ENCODE assay signal across 8 mouse cellular contexts in the genomic region with DNA sequence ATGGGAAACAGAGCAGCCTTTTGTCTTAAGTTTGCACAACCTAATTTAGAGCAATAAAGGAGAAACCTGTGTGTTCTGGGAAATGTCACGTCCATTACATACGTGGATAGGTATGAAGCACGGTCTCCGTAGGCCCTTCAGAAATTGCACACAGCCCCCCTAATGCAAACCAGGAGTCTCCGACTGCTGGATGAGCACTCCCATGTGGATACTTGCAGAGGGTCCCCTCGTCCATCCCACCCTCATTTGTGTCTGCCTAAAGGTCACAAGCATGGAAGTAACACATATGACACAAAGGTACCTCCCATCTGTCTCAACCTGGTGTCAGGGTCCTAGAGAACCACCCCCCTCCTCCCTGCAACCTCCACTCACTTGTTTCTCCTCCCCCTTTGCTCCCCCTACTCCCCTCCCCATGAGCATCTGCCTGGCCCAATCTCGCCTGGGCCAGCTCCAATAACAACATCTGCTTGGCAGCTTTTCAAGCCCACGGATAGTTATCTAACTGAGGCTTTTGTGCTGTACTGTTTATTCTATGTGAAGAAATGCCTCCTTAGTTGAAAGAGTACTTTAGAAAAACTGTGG.
DNase-seq lines count a peak whose midpoint lies in the region; ATAC-seq lines count a peak whose summit lies in the region.

No protein-coding gene starts in this region.

- no peaks in the 10 kb centered on the region for H3K36me3 ChIP-seq in midbrain, embryonic 11.5 days (ENCODE audit: control insufficient read depth, insufficient read depth, low read length)
- no peaks in the 10 kb centered on the region for H3K36me3 ChIP-seq in midbrain, embryonic 10.5 days
- no peaks in the 10 kb centered on the region for H3K36me3 ChIP-seq in forebrain, embryonic 15.5 days
- H3K36me3 ChIP-seq in midbrain, embryonic 16.5 days (ENCODE audit: control insufficient read depth, insufficient read depth, low read length), result no peaks in the 10 kb centered on the region

- no peaks in the 10 kb centered on the region for H3K9me3 ChIP-seq in midbrain, embryonic 11.5 days (ENCODE audit: control insufficient read depth, low read length)
- no peaks in the 10 kb centered on the region for H3K9me3 ChIP-seq in midbrain, embryonic 10.5 days (replicated peaks)
- no peaks in the 10 kb centered on the region for H3K9me3 ChIP-seq in forebrain, embryonic 15.5 days
- H3K9me3 ChIP-seq in midbrain, embryonic 16.5 days (replicated peaks; ENCODE audit: control insufficient read depth, low read length, poor library complexity, severe bottlenecking), result no peaks in the 10 kb centered on the region

- intact Hi-C loops in heart, postnatal 36 days (cut with DNase I), result loop anchor here (1.0 to 2.0 kb wide), 2 partner anchors 13 to 27 kb away; no protein-coding TSS in a partner anchor

- WGBS in midbrain, embryonic 11.5 days, result 62% methylated on average over 8 of the region's 8 CpGs
- 67% methylated on average over 8 of the region's 8 CpGs for WGBS in midbrain, embryonic 10.5 days
- WGBS in forebrain, embryonic 15.5 days, result 35% methylated on average over 8 of the region's 8 CpGs
- WGBS in midbrain, embryonic 16.5 days, result 51% methylated on average over 8 of the region's 8 CpGs

- no peak overlapping the region for H3K9ac ChIP-seq in midbrain, embryonic 11.5 days (ENCODE audit: low read length)
- H3K9ac ChIP-seq in forebrain, embryonic 15.5 days (replicated peaks), result no peak overlapping the region
- H3K9ac ChIP-seq in midbrain, embryonic 16.5 days (ENCODE audit: low read depth, low read length), result no peak overlapping the region

- no peak overlapping the region for H3K4me2 ChIP-seq in midbrain, embryonic 11.5 days
- H3K4me2 ChIP-seq in forebrain, embryonic 15.5 days (replicated peaks), result peak overlapping the region; percentile 11; the same call in 1 of the 2 replicates
- peak overlapping the region; percentile 5; the same call in 1 of the 2 replicates for H3K4me2 ChIP-seq in midbrain, embryonic 16.5 days (ENCODE audit: low read length)

- no peak overlapping the region for H3K4me3 ChIP-seq in midbrain, embryonic 11.5 days (ENCODE audit: low read depth, low read length)
- H3K4me3 ChIP-seq in midbrain, embryonic 10.5 days, result no peak overlapping the region
- no peak overlapping the region for H3K4me3 ChIP-seq in forebrain, embryonic 15.5 days
- no peak overlapping the region for H3K4me3 ChIP-seq in midbrain, embryonic 16.5 days (ENCODE audit: low read depth, low read length)

- H3K27ac ChIP-seq in midbrain, embryonic 11.5 days (ENCODE audit: low read depth, low read length), result no peak overlapping the region
- no peak overlapping the region for H3K27ac ChIP-seq in midbrain, embryonic 10.5 days (replicated peaks)
- peak overlapping the region; percentile 66 for H3K27ac ChIP-seq in forebrain, embryonic 15.5 days (replicated peaks)
- H3K27ac ChIP-seq in midbrain, embryonic 16.5 days (ENCODE audit: low read length), result no peak overlapping the region

- no peak for DNase-seq in midbrain, embryonic 11.5 days (ENCODE audit: low spot score, missing footprints)
- DNase-seq in midbrain, embryonic 10.5 days (ENCODE audit: low spot score), result no peak
- DNase-seq in heart, postnatal 36 days, result peak; percentile 66 to 77
- DNase-seq in layer of hippocampus, adult 9-11 months, result peak; percentile 60
- DNase-seq in thymus, adult 18-20 months, result no peak
- DNase-seq in thymus, postnatal 4 days, result no peak

- ATAC-seq in midbrain, embryonic 11.5 days (ENCODE audit: low FRiP score), result peak; percentile 44; the same call in 1 of the 2 replicates
- ATAC-seq in forebrain, embryonic 15.5 days (replicated peaks), result peak; percentile 53
- peak; percentile 26; the same call in 1 of the 2 replicates for ATAC-seq in midbrain, embryonic 16.5 days

- H3K27me3 ChIP-seq in midbrain, embryonic 11.5 days (ENCODE audit: control insufficient read depth, insufficient read depth, low read length), result no peaks in the 10 kb centered on the region
- no peaks in the 10 kb centered on the region for H3K27me3 ChIP-seq in midbrain, embryonic 10.5 days (ENCODE audit: low read depth, poor library complexity, severe bottlenecking)
- no peaks in the 10 kb centered on the region for H3K27me3 ChIP-seq in forebrain, embryonic 15.5 days
- H3K27me3 ChIP-seq in midbrain, embryonic 16.5 days (ENCODE audit: control insufficient read depth, insufficient read depth, low read depth, low read length), result no peaks in the 10 kb centered on the region

- H3K4me1 ChIP-seq in midbrain, embryonic 11.5 days (ENCODE audit: control insufficient read depth, insufficient read depth, low read length), result no peaks in the 10 kb centered on the region
- peaks cover 26% of the 10 kb centered on the region for H3K4me1 ChIP-seq in midbrain, embryonic 10.5 days
- H3K4me1 ChIP-seq in forebrain, embryonic 15.5 days, result peaks cover 73% of the 10 kb centered on the region
- H3K4me1 ChIP-seq in midbrain, embryonic 16.5 days (ENCODE audit: control insufficient read depth, insufficient read depth, low read length), result peaks cover 19% of the 10 kb centered on the region

Comparison
In these comparisons a context has a peak if more than half of its experiments do, and no peak if none do; other contexts are left out.
1. DNase-seq: peak in heart, postnatal 36 days (2 of 2) and layer of hippocampus, adult 9-11 months (single experiment); none in midbrain, embryonic 11.5 days (single experiment), midbrain, embryonic 10.5 days (single experiment), thymus, adult 18-20 months (0 of 2) and thymus, postnatal 4 days (single experiment).
2. Peak in every context shown above with its lines, with median percentiles within 50 percentile points of each other: ATAC-seq.